Comparison of ENCODE assay signal across 21 mouse cellular contexts in the genomic region with DNA sequence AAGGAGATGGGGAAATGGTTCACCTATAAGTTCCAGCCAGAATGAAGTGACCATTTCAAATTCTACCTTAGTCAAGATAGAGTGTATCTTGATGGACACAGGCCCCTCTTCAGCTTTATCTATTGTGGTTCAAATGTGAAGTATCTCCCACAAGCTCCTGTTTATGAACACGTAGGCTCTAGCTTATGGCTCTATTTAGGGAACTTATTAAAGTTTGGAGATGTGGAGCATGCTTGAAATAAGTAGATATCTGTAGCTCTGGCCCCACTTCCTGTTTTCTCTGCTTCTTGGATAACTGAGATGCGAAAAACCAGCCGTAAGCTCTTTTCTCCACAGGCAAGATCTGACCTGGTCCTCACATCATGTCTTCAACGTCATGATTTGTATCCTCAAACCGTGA. TPM values are rescaled to one million over a fixed set of nuclear protein-coding genes. Genes with fewer than 3 reads are reported as not detected.
A peak's percentile ranks its signal among the peaks of the same experiment; 100 is the strongest.
DNase-seq lines count a peak whose midpoint lies in the region; ATAC-seq and TF ChIP-seq lines count a peak whose summit lies in the region.
"Had no signal": no experiment of that assay in that cellular context is flagged by ENCODE, and none has a peak within 500 bp of the region (broad histone marks: within the 10 kb centered on the region; RNA-seq: fewer than 3 reads in every experiment).

No protein-coding gene starts in this region.

- no peak overlapping the region for H3K4me2 ChIP-seq in forebrain, embryonic 13.5 days

- WGBS in forebrain, embryonic 13.5 days, result 91% methylated on average over 5 of the region's 5 CpGs

- peak; percentile 86 for DNase-seq in MEL (ENCODE audit: low read depth, low spot score)
- DNase-seq in MEL-GATA-1-ER (ENCODE audit: extremely low read depth, low read depth), result peak; percentile 74
- DNase-seq in cerebellum, postnatal 4 days (ENCODE audit: low spot score in 2 of 2), result no peak
- DNase-seq: adrenal gland, adult 2 months; adrenal gland, adult 8-10 months; adrenal gland, postnatal 10 days; adrenal gland, postnatal 14 days; adrenal gland, postnatal 25 days; adrenal gland, postnatal 36 days; B cell, adult 2 months; cerebellum, adult 11 months; cerebellum, adult 11-12 months; cerebellum, adult 18-20 months; cerebellum, adult 2 months; cerebellum, adult 8-10 months had no signal

- no peak for TF ChIP-seq POLR2A in MEL (IDR thresholded peaks at IDR 0.05; ENCODE audit: control insufficient read depth in 1 of 2, insufficient read depth in 1 of 2, low read depth in 1 of 2, low read length in 2 of 2, poor library complexity in 1 of 2)

- TF ChIP-seq RAD21 in MEL (IDR thresholded peaks at IDR 0.05; ENCODE audit: low read depth, low read length), result no peak

- H3K27me3 ChIP-seq in MEL (ENCODE audit: control insufficient read depth in 1 of 2, insufficient read depth in 2 of 2, low read length in 2 of 2), result no peaks in the 10 kb centered on the region
- H3K27me3 ChIP-seq in forebrain, embryonic 13.5 days, result no peaks in the 10 kb centered on the region
- H3K27me3 ChIP-seq: CH12.LX, Patski had no signal

- 0 out of 2 replicates have a peak overlapping the region, but pooled peaks have one; percentile 6 for H3K9ac ChIP-seq in MEL (ENCODE audit: control insufficient read depth, low read depth, low read length, poor library complexity, severe bottlenecking)
- no peak overlapping the region for H3K9ac ChIP-seq in forebrain, embryonic 13.5 days

- no peak overlapping the region for H3K4me3 ChIP-seq in MEL (ENCODE audit: control insufficient read depth in 1 of 2, insufficient read depth in 1 of 2, low read depth in 2 of 2, low read length in 2 of 2)
- no peak overlapping the region for H3K4me3 ChIP-seq in forebrain, embryonic 13.5 days

- no peaks in the 10 kb centered on the region for H3K79me2 ChIP-seq in MEL (ENCODE audit: control insufficient read depth, insufficient read depth, low read length, poor library complexity)

- no peaks in the 10 kb centered on the region for H3K9me3 ChIP-seq in MEL (replicated peaks; ENCODE audit: insufficient read depth, low read length)
- H3K9me3 ChIP-seq in forebrain, embryonic 13.5 days (replicated peaks), result no peaks in the 10 kb centered on the region
- H3K9me3 ChIP-seq: G1E had no signal

- peaks cover 0 to 30% of the 10 kb centered on the region in 2 experiments; a peak in 2 of 4 replicates for H3K36me3 ChIP-seq in MEL (ENCODE audit: control insufficient read depth in 1 of 2, insufficient read depth in 2 of 2, low read length in 2 of 2)
- H3K36me3 ChIP-seq in forebrain, embryonic 13.5 days (ENCODE audit: poor library complexity, severe bottlenecking), result no peaks in the 10 kb centered on the region
- H3K36me3 ChIP-seq: G1E had no signal

- peak overlapping the region; percentile 58 for H3K27ac ChIP-seq in MEL (ENCODE audit: control insufficient read depth, low read depth, low read length)
- no peak overlapping the region for H3K27ac ChIP-seq in forebrain, embryonic 13.5 days

- H3K4me1 ChIP-seq in MEL (ENCODE audit: control insufficient read depth in 1 of 2, insufficient read depth in 2 of 2, low read length in 2 of 2), result peaks cover 15 to 17% of the 10 kb centered on the region in 2 experiments
- no peaks in the 10 kb centered on the region for H3K4me1 ChIP-seq in forebrain, embryonic 13.5 days

- no peak for ATAC-seq in forebrain, embryonic 13.5 days
- ATAC-seq: activated CD4-positive, CD25-positive, alpha-beta regulatory T cell, adult 4 months; CD4-positive, CD25-positive, alpha-beta regulatory T cell, adult 4 months; Patski had no signal

- no peak for TF ChIP-seq CTCF in MEL (IDR thresholded peaks at IDR 0.05 in 2 of 3, conservative IDR thresholded peaks at IDR 0.05 in 1 of 3; ENCODE audit: control insufficient read depth in 1 of 3, insufficient read depth in 1 of 3, low read depth in 2 of 3, low read length in 3 of 3, poor library complexity in 1 of 3, severe bottlenecking in 1 of 3)

- TF ChIP-seq EP300 in MEL (IDR thresholded peaks at IDR 0.05; ENCODE audit: low read depth in 1 of 2, low read length in 2 of 2), result peak; percentile 84 to 87

TF ChIP-seq in MEL, 35 proteins besides CTCF, POLR2A, EP300 and RAD21:
- no peak for TF ChIP-seq ZMIZ1 (IDR thresholded peaks at IDR 0.05; ENCODE audit: low read depth, low read length)
- 0 out of 2 replicates have a peak, but pooled peaks have one; percentile 7 for TF ChIP-seq MAFK (IDR thresholded peaks at IDR 0.05; ENCODE audit: borderline replicate concordance, low read depth, low read length)
- no peak for TF ChIP-seq NELFE (IDR thresholded peaks at IDR 0.05; ENCODE audit: low read depth, low read length)
- TF ChIP-seq RCOR1 (IDR thresholded peaks at IDR 0.05; ENCODE audit: low read depth, low read length), result 0 out of 2 replicates have a peak, but pooled peaks have one; percentile 62
- no peak for TF ChIP-seq MAZ (IDR thresholded peaks at IDR 0.05; ENCODE audit: low read depth, low read length)
- peak; percentile 72 for TF ChIP-seq TCF12 (IDR thresholded peaks at IDR 0.05; ENCODE audit: low read depth, low read length)
- peak; percentile 36; the same call in 1 of the 2 replicates for TF ChIP-seq TAL1 (IDR thresholded peaks at IDR 0.05; ENCODE audit: low read length)
- TF ChIP-seq ETS1 (IDR thresholded peaks at IDR 0.05; ENCODE audit: low read depth, low read length), result peak; percentile 66
- TF ChIP-seq NRF1 (IDR thresholded peaks at IDR 0.05; ENCODE audit: insufficient read depth, low read depth, low read length, poor library complexity, severe bottlenecking), result no peak
- peak; percentile 47; the same call in 1 of the 2 replicates for TF ChIP-seq SIN3A (IDR thresholded peaks at IDR 0.05; ENCODE audit: low read length)
- TF ChIP-seq BHLHE40 (IDR thresholded peaks at IDR 0.05; ENCODE audit: borderline replicate concordance, low read depth, low read length), result 0 out of 2 replicates have a peak, but pooled peaks have one; percentile 12
- peak; percentile 73 for TF ChIP-seq ELF1 (IDR thresholded peaks at IDR 0.05; ENCODE audit: low read depth, low read length)
- peak; percentile 28; the same call in 1 of the 2 replicates for TF ChIP-seq MEF2A (IDR thresholded peaks at IDR 0.05; ENCODE audit: extremely low read depth, insufficient replicate concordance, low read depth, low read length, poor library complexity, severe bottlenecking)
- peak; percentile 62; the same call in 1 of the 2 replicates for TF ChIP-seq MYC (IDR thresholded peaks at IDR 0.05; ENCODE audit: low read depth, low read length)
- 0 out of 2 replicates have a peak, but pooled peaks have one; percentile 41 for TF ChIP-seq JUND (IDR thresholded peaks at IDR 0.05; ENCODE audit: low read depth, low read length)
- TF ChIP-seq GATA1 (IDR thresholded peaks at IDR 0.05; ENCODE audit: low read depth, low read length), result peak; percentile 92
- 0 out of 2 replicates have a peak, but pooled peaks have one; percentile 20 for TF ChIP-seq MYB (IDR thresholded peaks at IDR 0.05; ENCODE audit: low read depth, low read length)
- no peak for TF ChIP-seq POLR2AphosphoS2 (IDR thresholded peaks at IDR 0.05; ENCODE audit: low read length)

RNA-seq across cellular contexts. Expression of gene Rgs7, which starts 48.4 kb away (rescaled TPM):
- not detected in 2 replicates for total RNA-seq in MEL (2012; rRNA removed)
- polyA plus RNA-seq in MEL (2012; ENCODE audit: insufficient read depth in 1 of 2, insufficient read length in 2 of 2, low read depth in 1 of 2, low replicate concordance in 2 of 2, missing spikeins in 1 of 2), result not detected
- 9.2 and 10.3 TPM in 2 replicates for polyA plus RNA-seq in forebrain, embryonic 13.5 days (2015; fragmentation: Nextera tagmentation; extraction: Ambion mirVana)
- polyA plus RNA-seq: activated CD4-positive, CD25-positive, alpha-beta regulatory T cell, adult 4 months; CD4-positive, CD25-positive, alpha-beta regulatory T cell, adult 4 months; G1E had no signal

Comparison
In these comparisons a context has a peak if more than half of its experiments do, and no peak if none do; other contexts are left out.
1. DNase-seq: peak in MEL (single experiment) and MEL-GATA-1-ER (single experiment); none in cerebellum, postnatal 4 days (0 of 2).
2. RNA of gene Rgs7, which starts 48.4 kb away (polyA plus RNA-seq): 9.2 to 10.3 TPM in forebrain, embryonic 13.5 days; not detected in MEL; every median in the first group is over 10 times any median in the second.